Mouse (Mus musculus) cortical plate, adult 2 months (tissue): Measurements from ENCODE around the gene Pgm3.

Experiments used
- CTCF ChIP-seq: fragments of 200-500 bp; IDR thresholded peaks from 2 replicates; pipeline ENCODE4 v1.5.1; 2011; ENCODE audit warnings: mild to moderate bottlenecking, control low read depth, low read length; ENCODE audit not compliant: insufficient read depth; ENCODE audit errors: extremely low read depth
- POLR2A ChIP-seq: fragments of 200-500 bp; IDR thresholded peaks from 2 replicates; pipeline ENCODE4 v1.6.1; 2011; ENCODE audit warnings: mild to moderate bottlenecking, low read length, control low read depth; ENCODE audit not compliant: insufficient read depth; ENCODE audit errors: extremely low read depth

GRCm38 (mm10) chr9:86617837-86618492 is 46.3 kb upstream of the Pgm3 start:
- no peak for TF ChIP-seq CTCF
- TF ChIP-seq POLR2A = no peak
